ENCODE assay signal across 23 mouse cellular contexts in genomic region chr12:68161317-68161716, GRCm38 (mm10).
"Had no signal": no experiment of that assay in that cellular context is flagged by ENCODE, and none has a peak within 500 bp of the region (broad histone marks: within the 10 kb centered on the region; RNA-seq: fewer than 3 reads in every experiment).

No protein-coding gene starts in this region.

- H3K36me3 ChIP-seq: heart, embryonic 13.5 days; heart, embryonic 15.5 days; hindbrain, embryonic 13.5 days; hindbrain, embryonic 15.5 days; limb, embryonic 12.5 days; limb, embryonic 15.5 days; liver, embryonic 12.5 days had no signal

- H3K27ac ChIP-seq: heart, adult 2 months; heart, embryonic 13.5 days; heart, embryonic 15.5 days; hindbrain, embryonic 13.5 days; hindbrain, embryonic 15.5 days; hindbrain, postnatal 0 days; limb, embryonic 12.5 days; limb, embryonic 15.5 days; liver, embryonic 12.5 days; liver, embryonic 14.5 days had no signal

- H3K4me2 ChIP-seq: heart, embryonic 11.5 days; heart, embryonic 13.5 days; heart, embryonic 15.5 days; hindbrain, embryonic 13.5 days; hindbrain, embryonic 15.5 days; limb, embryonic 12.5 days; limb, embryonic 15.5 days; liver, embryonic 12.5 days had no signal

- H3K4me1 ChIP-seq: heart, embryonic 13.5 days; heart, embryonic 15.5 days; hindbrain, embryonic 13.5 days; hindbrain, embryonic 15.5 days; limb, embryonic 12.5 days; limb, embryonic 15.5 days; liver, embryonic 12.5 days had no signal

- H3K4me3 ChIP-seq: heart, adult 2 months; heart, embryonic 13.5 days; heart, embryonic 15.5 days; hindbrain, embryonic 13.5 days; hindbrain, embryonic 15.5 days; limb, embryonic 12.5 days; limb, embryonic 15.5 days; liver, embryonic 12.5 days had no signal

- DNase-seq: gastrocnemius, postnatal 14 days; gastrocnemius, postnatal 36 days; heart, adult 11 months; heart, adult 2 months; heart, postnatal 14 days; heart, postnatal 36 days; kidney, adult 18-20 months; kidney, postnatal 10 days; kidney, postnatal 36 days; layer of hippocampus, adult 9-11 months; layer of hippocampus, postnatal 36 days; left cerebral cortex, postnatal 4 days had no signal

- ATAC-seq: hindbrain, postnatal 0 days; intestine, embryonic 16.5 days; liver, embryonic 12.5 days had no signal

- H3K27me3 ChIP-seq: heart, embryonic 13.5 days; heart, embryonic 15.5 days; hindbrain, embryonic 13.5 days; hindbrain, embryonic 15.5 days; limb, embryonic 12.5 days; limb, embryonic 15.5 days; liver, embryonic 12.5 days had no signal

- H3K9ac ChIP-seq: heart, embryonic 13.5 days; heart, embryonic 15.5 days; hindbrain, embryonic 13.5 days; hindbrain, embryonic 15.5 days; limb, embryonic 12.5 days; limb, embryonic 15.5 days; liver, embryonic 12.5 days; liver, embryonic 14.5 days had no signal

- H3K9me3 ChIP-seq: heart, embryonic 13.5 days; heart, embryonic 15.5 days; hindbrain, embryonic 13.5 days; hindbrain, embryonic 15.5 days; limb, embryonic 12.5 days; limb, embryonic 15.5 days; liver, embryonic 12.5 days had no signal
